In genomic region chr1:152455275-152456243, GRCm38 (mm10) we compare ENCODE assay signal across 12 mouse cellular contexts. TPM values are rescaled to one million over a fixed set of nuclear protein-coding genes. Genes with fewer than 3 reads are reported as not detected.
DNase-seq lines count a peak whose midpoint lies in the region; ATAC-seq lines count a peak whose summit lies in the region.
"Had no signal": no experiment of that assay in that cellular context is flagged by ENCODE, and none has a peak within 500 bp of the region (broad histone marks: within the 10 kb centered on the region; RNA-seq: fewer than 3 reads in every experiment).

No protein-coding gene starts in this region.

- H3K9me3 ChIP-seq in limb, embryonic 12.5 days = no peaks in the 10 kb centered on the region
- no peaks in the 10 kb centered on the region for H3K9me3 ChIP-seq in limb, embryonic 10.5 days (replicated peaks)
- no peaks in the 10 kb centered on the region for H3K9me3 ChIP-seq in hindbrain, embryonic 10.5 days
- H3K9me3 ChIP-seq in midbrain, embryonic 13.5 days = no peaks in the 10 kb centered on the region
- H3K9me3 ChIP-seq: embryonic facial prominence, embryonic 15.5 days had no signal

- no peaks in the 10 kb centered on the region for H3K27me3 ChIP-seq in limb, embryonic 12.5 days
- H3K27me3 ChIP-seq in limb, embryonic 10.5 days (ENCODE audit: low read depth, poor library complexity, severe bottlenecking) = no peaks in the 10 kb centered on the region
- H3K27me3 ChIP-seq in hindbrain, embryonic 10.5 days (ENCODE audit: insufficient read depth, poor library complexity, severe bottlenecking) = no peaks in the 10 kb centered on the region
- H3K27me3 ChIP-seq in midbrain, embryonic 13.5 days = no peaks in the 10 kb centered on the region
- H3K27me3 ChIP-seq: embryonic facial prominence, embryonic 15.5 days had no signal

- H3K4me2 ChIP-seq in limb, embryonic 12.5 days = no peak overlapping the region
- H3K4me2 ChIP-seq in midbrain, embryonic 13.5 days (replicated peaks) = peak overlapping the region; percentile 3; the same call in 1 of the 2 replicates
- H3K4me2 ChIP-seq: embryonic facial prominence, embryonic 15.5 days had no signal

- H3K4me3 ChIP-seq in limb, embryonic 12.5 days (replicated peaks) = no peak overlapping the region
- no peak overlapping the region for H3K4me3 ChIP-seq in limb, embryonic 10.5 days
- no peak overlapping the region for H3K4me3 ChIP-seq in hindbrain, embryonic 10.5 days
- no peak overlapping the region for H3K4me3 ChIP-seq in midbrain, embryonic 13.5 days (replicated peaks)
- H3K4me3 ChIP-seq: embryonic facial prominence, embryonic 15.5 days had no signal

- 82% methylated on average over 10 of the region's 10 CpGs for WGBS in limb, embryonic 12.5 days
- WGBS in limb, embryonic 10.5 days = 92% methylated on average over 10 of the region's 10 CpGs
- 62% methylated on average over 10 of the region's 10 CpGs for WGBS in hindbrain, embryonic 10.5 days
- 41% methylated on average over 10 of the region's 10 CpGs for WGBS in midbrain, embryonic 13.5 days

- no peaks in the 10 kb centered on the region for H3K36me3 ChIP-seq in limb, embryonic 12.5 days
- no peaks in the 10 kb centered on the region for H3K36me3 ChIP-seq in limb, embryonic 10.5 days
- no peaks in the 10 kb centered on the region for H3K36me3 ChIP-seq in hindbrain, embryonic 10.5 days
- H3K36me3 ChIP-seq in midbrain, embryonic 13.5 days = no peaks in the 10 kb centered on the region
- H3K36me3 ChIP-seq: embryonic facial prominence, embryonic 15.5 days had no signal

- DNase-seq in embryo, embryonic 10.5 days (ENCODE audit: low spot score) = peak; percentile 21
- no peak for DNase-seq in embryo, embryonic 9.5 days (ENCODE audit: extremely low spot score)
- no peak for DNase-seq in limb, embryonic 10.5 days (ENCODE audit: low spot score)
- DNase-seq in hindbrain, embryonic 10.5 days (ENCODE audit: low spot score) = no peak
- no peak for DNase-seq in ovary, postnatal 10 days (ENCODE audit: low spot score)
- DNase-seq in left cerebral cortex, adult 11 months (ENCODE audit: low spot score) = no peak
- DNase-seq: cerebellum, adult 18-20 months; kidney, adult 18-20 months; right cerebral cortex, adult 18-20 months had no signal

- H3K27ac ChIP-seq in limb, embryonic 12.5 days = 0 out of 2 replicates have a peak overlapping the region, but pooled peaks have one; percentile 41
- H3K27ac ChIP-seq in limb, embryonic 10.5 days = no peak overlapping the region
- peak overlapping the region; percentile 29; the same call in 1 of the 2 replicates for H3K27ac ChIP-seq in hindbrain, embryonic 10.5 days
- peak overlapping the region; percentile 37; the same call in 1 of the 2 replicates for H3K27ac ChIP-seq in midbrain, embryonic 13.5 days
- H3K27ac ChIP-seq: embryonic facial prominence, embryonic 15.5 days had no signal

- 0 out of 2 replicates have a peak, but pooled peaks cover 13% of the 10 kb centered on the region for H3K4me1 ChIP-seq in limb, embryonic 12.5 days (replicated peaks)
- H3K4me1 ChIP-seq in limb, embryonic 10.5 days = no peaks in the 10 kb centered on the region
- H3K4me1 ChIP-seq in hindbrain, embryonic 10.5 days (replicated peaks) = peaks cover 19% of the 10 kb centered on the region
- peaks cover 22% of the 10 kb centered on the region for H3K4me1 ChIP-seq in midbrain, embryonic 13.5 days (replicated peaks)

- ATAC-seq in limb, embryonic 12.5 days (ENCODE audit: insufficient number of reproducible peaks, insufficient read depth, low FRiP score, low TSS enrichment, low read depth) = no peak
- peak; percentile 84 for ATAC-seq in midbrain, embryonic 13.5 days

- H3K9ac ChIP-seq in limb, embryonic 12.5 days (replicated peaks) = no peak overlapping the region
- no peak overlapping the region for H3K9ac ChIP-seq in midbrain, embryonic 13.5 days (replicated peaks)
- H3K9ac ChIP-seq: embryonic facial prominence, embryonic 15.5 days had no signal

RNA-seq across cellular contexts. Expression of gene Colgalt2, which starts 55.9 kb away (rescaled TPM):
- 3.3 and 3.8 TPM in 2 replicates for polyA plus RNA-seq in limb, embryonic 12.5 days (2016; fragmentation: Nextera tagmentation; extraction: Ambion mirVana)
- 1.0 and 1.4 TPM in 2 replicates for polyA plus RNA-seq in limb, embryonic 10.5 days (2016; fragmentation: Nextera tagmentation; extraction: Ambion mirVana)
- 1.7 and 1.8 TPM in 2 replicates for polyA plus RNA-seq in hindbrain, embryonic 10.5 days (2016; fragmentation: Nextera tagmentation; extraction: Ambion mirVana)
- polyA plus RNA-seq in midbrain, embryonic 13.5 days (2015; fragmentation: Nextera tagmentation; extraction: Ambion mirVana) = 2.2 and 2.3 TPM in 2 replicates
